Mouse (Mus musculus) myocyte (in vitro differentiated cells): ENCODE data around the gene Gucy2e.

Experiments
- MAX ChIP-seq: IDR thresholded peaks from one replicate; pipeline ENCODE4 v1.6.1; 2011; ENCODE audit warnings: low read depth, mild to moderate bottlenecking, control low read depth
- MYOD1 ChIP-seq, 3 experiments: IDR thresholded peaks; one replicate each; pipeline ENCODE4 v1.6.1; 2011; ENCODE audit warnings: control low read depth in 2 of 3, low read depth in 2 of 3, mild to moderate bottlenecking in 2 of 3, moderate library complexity in 1 of 3; ENCODE audit not compliant: insufficient read length in 2 of 3, control insufficient read depth in 1 of 3
- POLR2A ChIP-seq: IDR thresholded peaks from one replicate; pipeline ENCODE4 v1.6.1; 2011; ENCODE audit warnings: low read depth, mild to moderate bottlenecking, control low read depth, moderate library complexity; ENCODE audit not compliant: insufficient read length

GRCm38 (mm10) chr11:69253131-69253530 is 16.3 kb upstream of the Gucy2e start:
- no peak for TF ChIP-seq POLR2A
- TF ChIP-seq MYOD1 (IDR thresholded peaks at IDR 0.05; ENCODE audit: control insufficient read depth in 1 of 3, insufficient read length in 2 of 3, low read depth in 2 of 3) = peak in 1 of 3 experiments; percentile 27
- TF ChIP-seq MAX = no peak
